Mouse (Mus musculus) limb, embryonic 12.5 days (tissue): Measurements from ENCODE around the gene Tecta. TPM values are rescaled to one million over a fixed set of nuclear protein-coding genes. Genes with fewer than 3 reads are reported as not detected.

Source experiments
- ATAC-seq: fragments of 200-750 bp; cut with Nextera tagmentation; 2 replicates; pipeline ENCODE4 v1.8.0; 2017; ENCODE audit warnings: low read depth, moderate TSS enrichment; ENCODE audit not compliant: insufficient number of reproducible peaks, insufficient read depth, low FRiP score, low TSS enrichment
- H3K27ac ChIP-seq: fragments of 300-500 bp; sonication (generic); 2 replicates; pipeline ENCODE4 v1.5.1; 2016; ENCODE audit warnings: mild to moderate bottlenecking, moderate library complexity
- H3K27me3 ChIP-seq: fragments of 300-500 bp; sonication (generic); 2 replicates; pipeline ENCODE4 v1.6.1; 2016; ENCODE audit warnings: mild to moderate bottlenecking, moderate library complexity
- H3K36me3 ChIP-seq: fragments of 300-500 bp; sonication (generic); 2 replicates; pipeline ENCODE4 v1.6.1; 2016; ENCODE audit warnings: mild to moderate bottlenecking, moderate library complexity
- H3K4me1 ChIP-seq: fragments of 300-500 bp; sonication (generic); replicated peaks from 2 replicates; pipeline ENCODE4 v1.6.1; 2016
- H3K4me2 ChIP-seq: fragments of 300-500 bp; sonication (generic); 2 replicates; pipeline ENCODE4 v1.6.1; 2016; ENCODE audit warnings: mild to moderate bottlenecking, moderate library complexity
- H3K4me3 ChIP-seq: fragments of 300-500 bp; sonication (generic); replicated peaks from 2 replicates; pipeline ENCODE4 v1.5.1; 2016; ENCODE audit warnings: mild to moderate bottlenecking
- H3K9ac ChIP-seq: fragments of 300-500 bp; sonication (generic); replicated peaks from 2 replicates; pipeline ENCODE4 v1.6.1; 2016; ENCODE audit warnings: mild to moderate bottlenecking, moderate library complexity
- H3K9me3 ChIP-seq: fragments of 300-500 bp; sonication (generic); 2 replicates; pipeline ENCODE4 v1.6.1; 2016; ENCODE audit warnings: mild to moderate bottlenecking, moderate library complexity
- WGBS: fragments of 180-500 bp; shearing (Covaris S2); methylation state at CpG from one replicate; pipeline ENCODE4 v1.1.7; 2016; 5-methylcytosine and 5-hydroxymethylcytosine counted together
- polyA plus RNA-seq: library from polyadenylated mRNA; unstranded; fragments of >200 nt; fragmentation: Nextera tagmentation; extraction: Ambion mirVana; gene quantifications from 2 replicates; pipeline ENCODE4 v1.2.1, GENCODE M21; 2016

Gene Tecta
- polyA plus RNA-seq, result 0.09 and 0.22 TPM in 2 replicates

DNA sequence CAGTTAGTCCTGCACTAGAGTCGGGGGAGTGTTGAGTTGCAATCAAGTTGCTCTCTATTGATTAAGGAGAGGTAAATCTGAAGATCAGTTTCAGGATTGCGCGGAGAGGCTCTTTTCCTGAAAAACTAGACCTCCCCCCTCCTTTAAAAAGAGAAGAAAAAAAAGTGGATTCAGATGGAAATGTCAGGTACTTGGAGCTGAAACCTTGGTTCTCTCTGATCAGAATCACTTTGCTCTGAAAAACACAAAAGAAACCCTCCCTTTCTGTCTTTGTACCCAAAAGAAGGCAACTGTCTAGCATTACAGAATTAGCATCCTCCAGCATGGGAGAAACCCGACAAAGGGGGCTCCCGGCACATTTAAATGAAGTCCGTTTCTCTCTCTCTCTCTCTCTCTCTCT lies at the start of gene Tecta:
Gene Tecta (minus strand): TSS at position 101 of the 400 bp plus-strand sequence.
- no peak for ATAC-seq
- 80% methylated on average over 6 of the region's 6 CpGs for WGBS
- Histone ChIP-seq H3K4me3 (no peak within 1 kb of the TSS), H3K27ac (no peak within 1 kb of the TSS), H3K4me1 (no peaks in the 10 kb centered on the region), H3K36me3 (no peaks in the 10 kb centered on the region), H3K9me3 (no peaks in the 10 kb centered on the region), H3K27me3 (no peaks in the 10 kb centered on the region), H3K4me2 (no peak within 1 kb of the TSS), H3K9ac (no peak within 1 kb of the TSS)

DNA sequence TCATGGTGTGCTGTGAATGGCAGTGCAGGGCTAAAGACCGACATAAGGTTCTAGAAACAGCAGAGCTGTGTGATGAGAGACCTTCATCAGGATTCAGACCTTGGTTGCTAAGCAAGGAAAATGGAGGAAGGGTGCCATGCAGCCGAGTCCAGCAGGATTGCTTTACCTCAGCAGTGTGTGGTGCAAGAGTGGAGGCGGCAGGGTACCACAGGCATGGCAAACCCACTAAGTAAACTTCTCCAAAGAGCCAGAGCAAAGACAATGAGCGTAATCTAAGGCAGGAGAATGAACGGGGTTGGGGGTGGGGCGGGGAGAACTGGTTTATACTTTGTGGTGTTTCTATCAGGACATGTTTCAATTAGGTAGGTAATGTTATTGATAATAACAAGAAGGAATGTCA lies 49.3 kb upstream of the Tecta start:
- no peak for ATAC-seq
- Histone ChIP-seq H3K27me3 (no peaks in the 10 kb centered on the region), H3K27ac (no peak overlapping the region), H3K9ac (no peak overlapping the region), H3K9me3 (no peaks in the 10 kb centered on the region), H3K4me2 (no peak overlapping the region), H3K4me3 (no peak overlapping the region), H3K4me1 (no peaks in the 10 kb centered on the region), H3K36me3 (peaks cover 57% of the 10 kb centered on the region)
- WGBS, result 90% methylated on average over 6 of the region's 6 CpGs

DNA sequence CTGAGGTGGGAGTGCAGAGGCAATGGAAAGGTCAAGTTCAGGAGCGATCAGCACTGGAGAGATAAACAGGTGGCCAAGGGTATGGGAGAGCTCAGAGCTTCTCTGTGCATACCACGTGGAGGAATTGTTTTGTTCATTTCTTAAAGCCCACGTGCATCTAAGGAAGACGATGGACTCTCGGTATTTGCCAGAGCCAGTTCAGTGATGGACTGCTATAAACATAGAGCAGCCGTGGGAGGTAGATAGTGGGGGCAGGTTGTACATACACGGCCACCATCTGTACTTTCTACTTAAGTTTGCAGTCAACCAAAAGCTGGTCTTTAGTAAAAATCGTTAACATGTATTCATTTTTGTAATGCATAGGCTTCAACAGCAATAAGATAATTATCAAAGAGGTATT lies 42.4 kb upstream of the Tecta start:
- Histone ChIP-seq H3K27me3 (no peaks in the 10 kb centered on the region), H3K4me1 (no peaks in the 10 kb centered on the region), H3K4me3 (no peak overlapping the region), H3K9ac (no peak overlapping the region), H3K36me3 (peaks cover 80% of the 10 kb centered on the region), H3K27ac (no peak overlapping the region), H3K9me3 (no peaks in the 10 kb centered on the region), H3K4me2 (no peak overlapping the region)
- no peak for ATAC-seq
- 91% methylated on average over 8 of the region's 8 CpGs for WGBS

- Histone ChIP-seq H3K4me2 (no peak overlapping the region), H3K9ac (no peak overlapping the region), H3K27me3 (no peaks in the 10 kb centered on the region), H3K9me3 (no peaks in the 10 kb centered on the region), H3K27ac (no peak overlapping the region), H3K4me1 (no peaks in the 10 kb centered on the region), H3K36me3 (peaks cover 85% of the 10 kb centered on the region), H3K4me3 (no peak overlapping the region)
- WGBS, result 97% methylated on average over 2 of the region's 2 CpGs
- ATAC-seq, result no peak
Observed at GRCm38 (mm10) chr9:42441234-42441633, 41.5 kb upstream of the Tecta start.

DNA sequence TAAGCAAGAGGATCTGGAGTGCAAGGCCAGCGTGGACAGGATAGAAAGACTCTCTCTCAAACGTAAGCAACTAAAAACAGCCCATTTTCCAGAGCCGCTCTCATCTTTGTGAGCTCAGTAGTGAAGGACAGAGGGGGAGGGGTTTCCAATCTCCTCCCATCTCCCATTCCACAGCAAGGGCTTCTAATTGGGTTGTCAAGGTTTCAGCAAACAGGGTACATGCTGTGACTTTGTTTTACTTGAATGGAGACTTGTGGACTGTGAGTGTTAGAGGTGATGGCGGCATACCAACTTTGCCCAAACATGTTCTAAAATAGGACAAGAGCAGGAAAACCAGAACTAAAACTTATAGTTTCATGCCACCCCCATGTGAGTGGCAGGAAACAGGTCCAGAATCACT lies 39.7 kb upstream of the Tecta start:
- no peaks in the 10 kb centered on the region for H3K9me3 ChIP-seq
- H3K4me1 ChIP-seq, result no peaks in the 10 kb centered on the region
- H3K36me3 ChIP-seq, result peaks cover 84% of the 10 kb centered on the region
- ATAC-seq, result no peak
- H3K27me3 ChIP-seq, result no peaks in the 10 kb centered on the region
- H3K4me2 ChIP-seq, result no peak overlapping the region
- H3K9ac ChIP-seq, result no peak overlapping the region
- no peak overlapping the region for H3K4me3 ChIP-seq
- 66% methylated on average over 4 of the region's 4 CpGs for WGBS
- no peak overlapping the region for H3K27ac ChIP-seq

GRCm38 (mm10) chr9:42432155-42432554 lies 32.4 kb upstream of the Tecta start:
- Histone ChIP-seq H3K27ac (no peak overlapping the region), H3K27me3 (no peaks in the 10 kb centered on the region), H3K4me2 (no peak overlapping the region), H3K36me3 (peaks cover 88% of the 10 kb centered on the region), H3K9me3 (no peaks in the 10 kb centered on the region), H3K9ac (no peak overlapping the region), H3K4me1 (peaks cover 10% of the 10 kb centered on the region), H3K4me3 (no peak overlapping the region)
- 98% methylated on average over 2 of the region's 2 CpGs for WGBS
- ATAC-seq, result no peak

GRCm38 (mm10) chr9:42431606-42432005 lies 31.9 kb upstream of the Tecta start:
- Histone ChIP-seq H3K27ac (no peak overlapping the region), H3K9ac (no peak overlapping the region), H3K27me3 (no peaks in the 10 kb centered on the region), H3K36me3 (peaks cover 87% of the 10 kb centered on the region), H3K9me3 (no peaks in the 10 kb centered on the region), H3K4me1 (peaks cover 10% of the 10 kb centered on the region), H3K4me2 (no peak overlapping the region), H3K4me3 (no peak overlapping the region)
- ATAC-seq, result no peak
- WGBS, result 94% methylated on average over 2 of the region's 2 CpGs

DNA sequence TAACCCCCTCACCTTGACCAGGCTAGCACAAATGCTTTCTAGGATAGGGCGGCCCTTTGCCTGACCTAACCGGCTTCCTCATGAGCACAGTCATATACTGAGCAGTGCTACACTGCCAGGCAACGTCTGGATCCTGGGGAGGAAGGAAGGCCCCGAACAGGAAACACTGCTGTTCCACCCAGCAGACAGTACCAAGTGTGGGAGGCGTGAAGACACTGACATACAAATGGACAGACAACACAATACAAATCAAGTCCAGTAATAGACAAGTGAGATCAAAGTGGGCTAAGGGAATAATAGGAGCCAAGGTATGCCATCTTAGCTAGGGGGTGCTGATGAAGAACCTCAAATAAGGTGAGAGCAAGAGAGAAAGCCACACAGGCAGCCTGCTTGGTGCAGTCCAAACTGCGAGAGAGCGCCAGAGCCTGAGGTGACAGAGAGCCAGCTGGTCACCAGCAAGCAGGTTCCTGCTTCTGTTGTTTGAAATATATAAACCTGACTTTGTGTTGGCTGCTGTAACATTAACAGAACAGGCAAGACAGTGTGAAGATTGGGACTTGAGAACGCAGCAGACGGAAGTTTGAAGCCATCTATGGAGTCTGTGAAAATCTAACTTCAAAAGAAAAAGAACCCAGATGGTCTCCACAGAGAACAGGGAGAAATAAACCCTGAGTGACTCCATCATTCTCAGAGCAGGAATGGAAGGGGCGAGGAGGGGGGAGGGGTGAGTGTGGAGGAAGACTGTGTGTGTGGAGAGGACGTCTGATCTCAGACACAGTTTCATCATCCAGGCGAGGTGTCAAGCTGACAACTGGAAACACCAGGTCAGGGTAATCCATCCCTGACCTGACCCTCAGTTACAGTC lies 28.6 kb upstream of the Tecta start:
- Histone ChIP-seq H3K4me2 (no peak overlapping the region), H3K27ac (no peak overlapping the region), H3K36me3 (peaks cover 69% of the 10 kb centered on the region), H3K9me3 (no peaks in the 10 kb centered on the region), H3K4me1 (peaks cover 10% of the 10 kb centered on the region), H3K4me3 (no peak overlapping the region), H3K9ac (no peak overlapping the region), H3K27me3 (no peaks in the 10 kb centered on the region)
- WGBS, result 67% methylated on average over 12 of the region's 12 CpGs
- ATAC-seq, result no peak

DNA sequence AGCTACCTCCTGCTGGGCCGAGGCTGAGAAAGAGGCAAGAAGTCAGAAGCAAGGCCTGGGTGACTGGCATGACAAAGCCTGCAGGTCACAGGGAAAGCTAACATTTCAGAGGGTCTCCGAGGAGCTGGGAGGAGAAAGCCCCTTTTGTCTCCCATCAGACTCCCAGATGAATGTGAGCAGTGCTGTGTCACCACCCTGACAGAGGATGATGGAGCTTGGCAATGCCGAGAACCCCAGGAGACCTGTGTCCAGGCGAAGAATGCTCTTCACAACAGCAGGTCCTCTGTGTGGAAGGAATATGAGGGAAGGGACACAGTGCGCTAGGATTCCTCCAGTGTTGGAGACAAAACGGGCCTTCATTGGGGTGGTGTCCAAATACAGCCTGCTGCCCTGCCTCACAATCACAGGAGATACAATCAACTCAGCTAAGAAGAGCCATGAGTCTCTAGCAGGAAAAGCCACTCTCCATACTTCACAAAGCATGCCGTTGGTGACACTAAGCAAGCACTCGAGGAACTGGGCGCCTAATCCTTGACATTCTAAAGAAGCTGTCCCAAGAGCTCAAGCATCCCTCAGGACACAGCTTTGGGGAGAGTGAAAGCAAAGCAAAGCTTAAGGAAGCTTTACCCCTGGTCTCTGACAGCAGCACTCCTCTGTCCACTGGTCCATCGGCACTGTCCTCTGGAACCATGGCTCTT lies 27.1 kb upstream of the Tecta start:
- no peak overlapping the region for H3K4me3 ChIP-seq
- H3K36me3 ChIP-seq, result peaks cover 69% of the 10 kb centered on the region
- ATAC-seq, result no peak
- peaks cover 10% of the 10 kb centered on the region for H3K4me1 ChIP-seq
- no peak overlapping the region for H3K27ac ChIP-seq
- H3K9ac ChIP-seq, result no peak overlapping the region
- H3K9me3 ChIP-seq, result no peaks in the 10 kb centered on the region
- H3K4me2 ChIP-seq, result no peak overlapping the region
- H3K27me3 ChIP-seq, result no peaks in the 10 kb centered on the region
- WGBS, result 77% methylated on average over 10 of the region's 10 CpGs

DNA sequence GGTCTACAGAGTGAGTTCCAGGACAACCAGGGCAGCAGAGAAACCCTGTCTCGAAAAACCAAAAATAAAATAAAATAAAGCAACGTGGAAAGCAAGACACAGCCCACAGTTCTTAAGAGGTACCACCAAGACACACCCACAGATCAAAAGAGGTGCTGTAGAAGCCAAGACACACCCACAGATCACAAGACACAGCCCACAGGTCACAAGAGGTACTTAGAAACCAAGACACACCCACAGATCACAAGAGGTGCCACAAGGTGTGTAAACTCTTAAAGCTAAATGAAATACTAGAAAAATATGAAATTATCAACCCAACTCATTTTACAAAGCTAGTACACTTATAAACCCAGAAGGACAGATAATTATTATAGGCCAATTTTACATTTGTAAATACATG lies 23.9 kb upstream of the Tecta start:
- H3K9me3 ChIP-seq, result no peaks in the 10 kb centered on the region
- H3K27ac ChIP-seq, result no peak overlapping the region
- no peaks in the 10 kb centered on the region for H3K27me3 ChIP-seq
- H3K36me3 ChIP-seq, result peaks cover 57% of the 10 kb centered on the region
- no peak overlapping the region for H3K4me2 ChIP-seq
- WGBS, result 81% methylated on average over 2 of the region's 2 CpGs
- H3K4me3 ChIP-seq, result no peak overlapping the region
- ATAC-seq, result no peak
- no peak overlapping the region for H3K9ac ChIP-seq
- H3K4me1 ChIP-seq, result peaks cover under 1% of the 10 kb centered on the region; the same call in 1 of the 2 replicates

DNA sequence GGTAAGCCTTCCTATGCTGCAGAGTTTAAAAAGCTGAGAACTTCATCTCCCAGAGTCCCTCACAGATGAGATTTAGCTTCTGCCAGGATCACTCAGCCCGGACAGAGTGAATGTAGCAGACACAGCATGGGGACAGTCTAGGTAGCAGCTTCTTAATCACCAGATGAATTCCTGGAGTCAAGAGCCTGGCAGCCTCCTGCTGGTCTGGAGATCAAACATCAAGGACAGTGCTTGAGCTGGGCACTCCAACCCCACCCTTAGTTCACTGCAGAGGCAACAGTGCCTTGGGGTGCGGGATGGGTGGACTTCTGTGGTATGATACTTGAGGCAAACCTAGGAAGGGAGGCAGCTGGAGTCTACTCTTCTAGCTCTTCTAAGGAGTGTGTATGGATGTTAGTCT lies 20.0 kb upstream of the Tecta start:
- H3K27ac ChIP-seq, result no peak overlapping the region
- H3K4me3 ChIP-seq, result no peak overlapping the region
- no peak overlapping the region for H3K9ac ChIP-seq
- WGBS, result 73% methylated on average over 2 of the region's 2 CpGs
- H3K4me2 ChIP-seq, result no peak overlapping the region
- H3K27me3 ChIP-seq, result no peaks in the 10 kb centered on the region
- peaks cover 14% of the 10 kb centered on the region for H3K4me1 ChIP-seq
- no peak for ATAC-seq
- no peaks in the 10 kb centered on the region for H3K9me3 ChIP-seq
- peaks cover 54% of the 10 kb centered on the region for H3K36me3 ChIP-seq
